Mouse (Mus musculus) urinary bladder, adult 2 months (tissue): ENCODE results near the gene Zfp46. TPM values are rescaled to one million over a fixed set of nuclear protein-coding genes. Genes with fewer than 3 reads are reported as not detected.

Experiments used
- DNase-seq: peaks from one replicate; pipeline ENCODE4 v3.0.0; 2022; ENCODE audit warnings: low spot score
- polyA plus RNA-seq: library from polyadenylated mRNA; depleted of rRNA; stranded (reverse); fragments of >200 nt; gene quantifications from 2 replicates; pipeline ENCODE4 v1.2.3, GENCODE M21; 2012

Gene Zfp46
- polyA plus RNA-seq, 1 experiment, result 41.0 TPM

GRCm38 (mm10) chr4:136266716-136267343 lies 17.7 kb upstream of the Zfp46 start:
- no peak for DNase-seq

- DNase-seq, result no peak
These were observed 15.6 kb upstream of the Zfp46 start for GRCm38 (mm10) chr4:136268912-136269311.

- no peak for DNase-seq
These were observed 13.8 kb upstream of the Zfp46 start for GRCm38 (mm10) chr4:136270648-136271047.

GRCm38 (mm10) chr4:136281097-136281496 lies 3.4 kb upstream of the Zfp46 start:
- no peak for DNase-seq

GRCm38 (mm10) chr4:136281611-136282010 lies 2.9 kb upstream of the Zfp46 start:
- DNase-seq, result no peak

- DNase-seq, result no peak
These were observed 1.6 kb upstream of the Zfp46 start for GRCm38 (mm10) chr4:136282621-136283480.

GRCm38 (mm10) chr4:136283783-136284182 lies 700 bp upstream of the Zfp46 start:
- DNase-seq, result no peak

- no peak for DNase-seq
These were observed 408 bp downstream of the Zfp46 start for GRCm38 (mm10) chr4:136284891-136285290.

- DNase-seq, result peak; percentile 74
These were observed 896 bp downstream of the Zfp46 start for GRCm38 (mm10) chr4:136285348-136285810.

GRCm38 (mm10) chr4:136285811-136286371 lies 1.4 kb downstream of the Zfp46 start:
- DNase-seq, result peak; percentile 79

GRCm38 (mm10) chr4:136289918-136290780 lies 5.7 kb downstream of the Zfp46 start:
- DNase-seq, result no peak

GRCm38 (mm10) chr4:136290781-136291595 lies 6.5 kb downstream of the Zfp46 start:
- DNase-seq, result no peak

GRCm38 (mm10) chr4:136291692-136292091 lies 7.2 kb downstream of the Zfp46 start:
- no peak for DNase-seq

- no peak for DNase-seq
These were observed 11.5 kb downstream of the Zfp46 start for GRCm38 (mm10) chr4:136295941-136296340.

- no peak for DNase-seq
These were observed 18.0 kb downstream of the Zfp46 start for GRCm38 (mm10) chr4:136302462-136302861.

GRCm38 (mm10) chr4:136304181-136304580 lies 19.7 kb downstream of the Zfp46 start:
- DNase-seq, result no peak

GRCm38 (mm10) chr4:136308355-136308754 lies 23.9 kb downstream of the Zfp46 start:
- DNase-seq, result no peak

GRCm38 (mm10) chr4:136309780-136310179 lies 25.3 kb downstream of the Zfp46 start:
- no peak for DNase-seq

GRCm38 (mm10) chr4:136310229-136311041 lies 26.0 kb downstream of the Zfp46 start, which contains the start of gene Hnrnpr:
Hnrnpr (plus strand) TSS chr4:136310942.
- peak; percentile 99 for DNase-seq
